Mouse (Mus musculus) heart, adult 2 months (tissue): ENCODE data around the gene Clasp1. TPM values are rescaled to one million over a fixed set of nuclear protein-coding genes. Genes with fewer than 3 reads are reported as not detected.

Experiments used
- DNase-seq, 2 experiments: peaks; one replicate each; pipeline ENCODE4 v3.0.0; 2021
- H3K27ac ChIP-seq: fragments of 200-600 bp; 2 replicates; pipeline ENCODE4 v1.8.1; 2022
- H3K27me3 ChIP-seq: fragments of 200-500 bp; 2 replicates; pipeline ENCODE4 v1.6.1; 2012; ENCODE audit warnings: mild to moderate bottlenecking, low read length, inconsistent platforms, mixed read lengths; ENCODE audit not compliant: control insufficient read depth, insufficient read depth
- H3K36me3 ChIP-seq: fragments of 200-500 bp; 2 replicates; pipeline ENCODE4 v1.6.1; 2012; ENCODE audit warnings: low read length, inconsistent platforms; ENCODE audit not compliant: control insufficient read depth, insufficient read depth
- H3K4me1 ChIP-seq: fragments of 200-500 bp; 2 replicates; pipeline ENCODE4 v1.6.1; 2011; ENCODE audit warnings: low read length; ENCODE audit not compliant: control insufficient read depth, insufficient read depth
- H3K4me3 ChIP-seq: fragments of 200-600 bp; 2 replicates; pipeline ENCODE4 v1.8.1; 2022
- H3K79me2 ChIP-seq: fragments of 200-500 bp; replicated peaks from 2 replicates; pipeline ENCODE4 v1.6.1; 2012; ENCODE audit warnings: mild to moderate bottlenecking, inconsistent platforms, low read length, moderate library complexity, mixed read lengths; ENCODE audit not compliant: control insufficient read depth, insufficient read depth
- H3K9ac ChIP-seq: fragments of 200-500 bp; 2 replicates; pipeline ENCODE4 v1.6.1; 2012; ENCODE audit warnings: low read depth, mild to moderate bottlenecking, control low read depth, inconsistent platforms, low read length, mixed read lengths
- CTCF ChIP-seq: fragments of 200-600 bp; IDR thresholded peaks from 2 replicates; pipeline ENCODE4 v1.8.1; 2022; ENCODE audit warnings: antibody characterized with exemption, mild to moderate bottlenecking, moderate library complexity
- EP300 ChIP-seq: fragments of 200-500 bp; IDR thresholded peaks from 2 replicates; pipeline ENCODE4 v1.6.1; 2011; ENCODE audit warnings: low read depth, low read length, control low read depth; ENCODE audit not compliant: insufficient read depth
- POLR2A ChIP-seq: fragments of 200-500 bp; IDR thresholded peaks from 2 replicates; pipeline ENCODE4 v1.6.1; 2011; ENCODE audit warnings: mild to moderate bottlenecking, low read depth, low read length, control low read depth; ENCODE audit not compliant: insufficient read depth
- WGBS: fragments of 180-500 bp; shearing (Covaris S2); methylation state at CpG from one replicate; pipeline ENCODE4 v1.1.7; 2018; 5-methylcytosine and 5-hydroxymethylcytosine counted together
- intact Hi-C: fragments of 180-260 bp; cut with DNase I; formaldehyde crosslinking; loops from one replicate; pipeline ENCODE4 v1.15.1; 2025
- polyA plus RNA-seq: library from polyadenylated mRNA; depleted of rRNA; stranded (reverse); fragments of >200 nt; gene quantifications from 2 replicates; pipeline ENCODE4 v1.2.3, GENCODE M21; 2012
- total RNA-seq, 2 experiments: library from RNA; stranded (reverse); gene quantifications; 2 replicates each; pipeline ENCODE4 v1.2.3; 2021

Gene Clasp1
- total and polyA plus RNA-seq, 3 experiments = 148 to 407 (median 323) TPM

DNA sequence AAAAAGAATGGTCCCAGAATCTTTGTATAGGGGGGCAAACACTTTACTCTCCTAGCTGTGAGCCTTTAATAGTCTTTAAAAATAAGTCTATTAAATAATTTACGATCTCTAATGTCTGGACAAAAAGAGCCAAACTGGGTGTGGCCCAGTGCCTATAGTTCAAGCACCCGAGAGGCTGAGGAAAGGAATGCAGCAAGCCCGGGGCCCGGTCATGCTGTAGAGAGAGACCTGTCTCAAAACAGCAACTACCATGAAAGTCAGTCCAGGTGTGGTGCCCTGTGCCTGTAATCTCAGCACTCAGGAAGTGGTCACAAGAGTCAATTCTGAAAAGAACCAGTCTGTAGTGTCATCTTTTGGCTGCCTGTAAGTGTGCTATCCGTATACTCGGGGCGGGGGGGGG, 127.4 kb downstream of the Clasp1 start:
- TF ChIP-seq CTCF = no peak
- TF ChIP-seq EP300 = no peak
- TF ChIP-seq POLR2A = no peak
- H3K4me3 ChIP-seq = no peak overlapping the region

DNA sequence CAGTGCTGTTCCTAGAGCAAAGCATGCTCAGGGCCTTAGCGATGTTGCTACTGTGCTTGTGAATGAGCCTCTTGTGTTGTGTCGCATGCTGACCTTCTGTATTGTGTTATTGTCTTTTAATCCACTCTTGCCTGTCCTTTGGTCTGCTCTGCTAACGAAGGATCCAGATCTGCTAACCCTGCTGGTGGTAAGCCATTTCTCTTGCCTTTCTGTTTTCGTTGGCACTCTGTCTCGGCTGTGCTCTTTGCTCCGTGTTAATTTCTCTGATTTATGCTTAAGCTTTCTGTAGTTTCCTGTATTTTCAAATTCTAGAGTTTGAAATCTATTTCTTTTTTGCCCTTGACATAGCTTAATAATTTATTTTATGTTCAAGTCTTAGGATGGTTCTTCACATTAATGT, 134.3 kb downstream of the Clasp1 start:
- WGBS = 86% methylated on average over 6 of the region's 6 CpGs
- H3K4me3 ChIP-seq = no peak overlapping the region
- H3K9ac ChIP-seq = no peak overlapping the region
- DNase-seq = no peak
- intact Hi-C loops = no loop called here
- H3K36me3 ChIP-seq = peaks cover 7% of the 10 kb centered on the region
- no peak for TF ChIP-seq POLR2A
- TF ChIP-seq EP300 = no peak
- TF ChIP-seq CTCF = no peak
- no peaks in the 10 kb centered on the region for H3K79me2 ChIP-seq
- H3K27ac ChIP-seq = no peak overlapping the region
- H3K4me1 ChIP-seq = no peaks in the 10 kb centered on the region
- no peaks in the 10 kb centered on the region for H3K27me3 ChIP-seq

More for the DNA sequence above, 127.4 kb downstream of the Clasp1 start:
- Histone ChIP-seq H3K79me2 (no peaks in the 10 kb centered on the region; the same call in 1 of the 2 replicates), H3K4me1 (no peaks in the 10 kb centered on the region; the same call in 1 of the 2 replicates), H3K27me3 (no peaks in the 10 kb centered on the region), H3K9ac (no peak overlapping the region), H3K36me3 (peaks cover 21% of the 10 kb centered on the region), H3K27ac (no peak overlapping the region)
- intact Hi-C loops = no loop called here
- 72% methylated on average over 7 of the region's 7 CpGs for WGBS
- DNase-seq = no peak

DNA sequence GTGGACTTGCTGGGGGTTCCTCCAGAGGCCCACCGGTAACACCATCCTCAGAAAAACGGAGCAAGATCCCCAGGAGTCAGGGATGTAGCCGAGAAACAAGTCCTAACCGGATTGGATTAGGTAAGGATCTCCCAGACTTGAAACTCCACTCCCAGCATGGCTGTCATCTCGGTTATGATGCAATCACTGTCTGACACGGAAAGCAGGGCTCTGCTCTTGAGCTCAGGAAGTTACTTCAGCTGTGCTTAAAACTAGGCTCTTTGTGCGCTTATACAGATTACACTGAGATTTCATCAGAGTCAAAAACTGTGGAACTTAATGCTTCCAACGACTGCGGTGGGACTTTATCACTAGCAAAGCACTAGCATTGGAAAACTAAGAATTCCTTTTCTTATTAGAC, 136.5 kb downstream of the Clasp1 start:
- Histone ChIP-seq H3K9ac (no peak overlapping the region), H3K4me3 (no peak overlapping the region)
- no peak for DNase-seq

DNA sequence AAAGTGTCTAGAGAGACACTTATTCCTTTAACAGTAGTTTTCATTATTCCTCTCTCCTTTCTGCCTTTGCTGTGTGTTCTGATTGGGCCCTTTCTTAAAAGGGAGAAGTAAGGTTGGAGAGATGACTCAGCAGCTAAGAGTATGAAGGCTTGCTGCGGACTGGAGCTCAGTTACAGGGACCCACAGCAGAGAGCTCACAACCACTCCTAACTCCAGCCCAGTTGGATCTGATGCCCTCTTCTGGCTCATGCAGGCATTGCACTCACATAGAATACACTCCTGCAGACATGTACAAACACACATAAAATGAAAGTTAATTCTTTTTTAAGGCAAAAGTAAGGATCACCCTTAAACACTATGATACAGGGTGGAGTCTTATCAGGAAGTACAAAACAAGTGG, 140.4 kb downstream of the Clasp1 start:
- no peak for DNase-seq
- intact Hi-C loops = no loop called here
- Histone ChIP-seq H3K27ac (no peak overlapping the region), H3K36me3 (peaks cover 22% of the 10 kb centered on the region), H3K27me3 (no peaks in the 10 kb centered on the region), H3K4me3 (no peak overlapping the region), H3K79me2 (no peaks in the 10 kb centered on the region), H3K9ac (no peak overlapping the region), H3K4me1 (no peaks in the 10 kb centered on the region)
- TF ChIP-seq POLR2A (no peak), EP300 (no peak), CTCF (peak; percentile 49)
- 100% methylated on average over 1 of the region's 1 CpGs for WGBS

More for the DNA sequence above, 136.5 kb downstream of the Clasp1 start:
- WGBS = 63% methylated on average over 9 of the region's 9 CpGs
- TF ChIP-seq EP300 (no peak), CTCF (no peak), POLR2A (no peak)
- intact Hi-C loops = no loop called here
- H3K79me2 ChIP-seq = no peaks in the 10 kb centered on the region
- no peaks in the 10 kb centered on the region for H3K27me3 ChIP-seq
- no peaks in the 10 kb centered on the region for H3K4me1 ChIP-seq
- H3K27ac ChIP-seq = no peak overlapping the region
- H3K36me3 ChIP-seq = peaks cover 16% of the 10 kb centered on the region

DNA sequence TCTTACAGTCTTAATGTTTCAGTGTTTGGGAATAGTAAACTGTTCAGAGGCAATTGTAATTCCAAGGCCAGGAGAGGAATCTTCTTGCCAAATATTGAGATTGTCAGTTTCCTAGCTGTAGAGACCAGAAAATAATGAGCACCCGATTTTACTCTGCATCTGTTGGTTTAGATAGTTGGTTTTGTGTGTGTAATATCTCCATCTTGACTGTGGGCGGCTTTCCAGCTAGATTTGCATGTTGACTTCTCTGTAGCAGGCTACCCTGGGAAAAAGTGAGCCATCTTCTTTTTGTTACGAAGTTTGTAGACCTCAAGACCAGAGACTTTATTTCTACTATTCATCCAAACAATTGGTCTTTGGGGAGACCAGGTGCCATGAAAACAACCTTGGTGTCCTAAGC, 142.4 kb downstream of the Clasp1 start:
- WGBS = 83% methylated on average over 3 of the region's 3 CpGs
- Histone ChIP-seq H3K36me3 (peaks cover 18% of the 10 kb centered on the region), H3K79me2 (no peaks in the 10 kb centered on the region), H3K4me1 (no peaks in the 10 kb centered on the region), H3K27me3 (no peaks in the 10 kb centered on the region), H3K4me3 (no peak overlapping the region), H3K9ac (no peak overlapping the region), H3K27ac (no peak overlapping the region)
- TF ChIP-seq EP300 (no peak), POLR2A (no peak), CTCF (no peak)
- intact Hi-C loops = no loop called here
- no peak for DNase-seq

DNA sequence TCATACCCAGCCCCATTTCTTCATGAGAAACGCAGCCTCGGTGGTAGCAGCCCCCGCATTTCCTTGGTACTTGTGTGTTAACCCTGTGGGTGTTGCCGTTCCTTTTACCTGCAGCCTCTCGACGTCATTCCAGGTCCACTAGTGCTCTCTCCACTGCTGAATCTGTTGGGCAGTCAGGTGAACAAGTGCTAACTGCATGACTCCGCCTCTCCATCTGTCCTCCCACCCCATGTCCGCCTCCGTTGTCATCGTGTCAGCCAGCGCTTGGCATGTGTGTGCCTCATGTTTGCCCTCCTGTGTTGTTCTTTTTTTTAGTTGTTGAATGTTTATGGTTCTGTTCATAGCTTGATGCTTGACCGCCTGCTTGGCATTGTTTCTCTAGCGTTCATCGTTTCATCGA, 147.2 kb downstream of the Clasp1 start:
- Histone ChIP-seq H3K27me3 (no peaks in the 10 kb centered on the region), H3K4me3 (no peak overlapping the region), H3K79me2 (no peaks in the 10 kb centered on the region), H3K4me1 (no peaks in the 10 kb centered on the region), H3K9ac (no peak overlapping the region), H3K27ac (no peak overlapping the region), H3K36me3 (peaks cover 10% of the 10 kb centered on the region)
- 85% methylated on average over 15 of the region's 15 CpGs for WGBS
- DNase-seq = no peak
- TF ChIP-seq CTCF (no peak), EP300 (no peak), POLR2A (no peak)
- intact Hi-C loops = no loop called here

DNA sequence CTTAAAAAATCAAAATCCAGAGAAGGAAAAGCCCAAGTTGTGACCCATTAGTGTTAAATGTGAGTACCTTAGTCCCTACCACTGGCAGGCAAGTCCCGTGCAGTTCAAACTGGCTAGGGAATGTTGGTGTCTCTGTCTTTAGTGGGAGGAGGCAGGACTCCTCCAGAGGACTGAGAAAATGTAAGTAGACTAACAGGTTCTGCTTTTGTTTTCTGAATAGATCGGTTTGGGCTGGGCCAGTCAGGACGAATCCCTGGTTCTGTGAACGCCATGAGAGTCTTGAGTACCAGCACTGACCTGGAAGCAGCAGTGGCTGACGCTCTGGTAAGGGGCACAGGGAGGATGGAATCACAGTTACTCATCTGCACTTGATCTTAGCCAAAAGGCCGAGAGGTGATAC, 150.2 kb downstream of the Clasp1 start:
- no peak overlapping the region for H3K4me3 ChIP-seq
- H3K4me1 ChIP-seq = no peaks in the 10 kb centered on the region
- no peaks in the 10 kb centered on the region for H3K27me3 ChIP-seq
- intact Hi-C loops = no loop called here
- no peak overlapping the region for H3K27ac ChIP-seq
- H3K9ac ChIP-seq = no peak overlapping the region
- no peak for DNase-seq
- TF ChIP-seq POLR2A (no peak), EP300 (no peak), CTCF (no peak)
- 91% methylated on average over 6 of the region's 6 CpGs for WGBS
- H3K79me2 ChIP-seq = no peaks in the 10 kb centered on the region
- peaks cover 4% of the 10 kb centered on the region for H3K36me3 ChIP-seq
